Mouse (Mus musculus) MEL (cell line): ENCODE data around the gene Cntnap5c.

Experiments
- CTCF ChIP-seq, 3 experiments: IDR thresholded peaks in 2 of 3; conservative IDR thresholded peaks in 1 of 3; 2 replicates each; pipeline ENCODE4 v1.5.1; 2011 to 2012; ENCODE audit warnings: low read length in 3 of 3, low read depth in 2 of 3, mild to moderate bottlenecking in 2 of 3, improper control_type of control experiment in 1 of 3, inconsistent platforms in 1 of 3, mixed read lengths in 1 of 3, moderate library complexity in 1 of 3; ENCODE audit not compliant: control insufficient read depth in 1 of 3, insufficient read depth in 1 of 3, poor library complexity in 1 of 3, severe bottlenecking in 1 of 3
- EP300 ChIP-seq, 2 experiments: IDR thresholded peaks; 2 replicates each; pipeline ENCODE4 v1.6.1; 2011; ENCODE audit warnings: improper control_type of control experiment in 2 of 2, low read length in 2 of 2, low read depth in 1 of 2, mild to moderate bottlenecking in 1 of 2
- HCFC1 ChIP-seq: IDR thresholded peaks from 2 replicates; pipeline ENCODE4 v1.6.1; 2012; ENCODE audit warnings: low read depth, mild to moderate bottlenecking, inconsistent platforms, low read length, improper control_type of control experiment, moderate library complexity
- MAX ChIP-seq: IDR thresholded peaks from 2 replicates; pipeline ENCODE4 v1.6.1; 2011; ENCODE audit warnings: low read length, improper control_type of control experiment
- POLR2A ChIP-seq, 2 experiments: IDR thresholded peaks; 2 replicates each; pipeline ENCODE4 v1.6.1; 2011 to 2012; ENCODE audit warnings: low read length in 2 of 2, mild to moderate bottlenecking in 2 of 2, control low read depth in 1 of 2, improper control_type of control experiment in 1 of 2, low read depth in 1 of 2, moderate library complexity in 1 of 2; ENCODE audit not compliant: control insufficient read depth in 1 of 2, insufficient read depth in 1 of 2, poor library complexity in 1 of 2
- TCF12 ChIP-seq: IDR thresholded peaks from 2 replicates; pipeline ENCODE4 v1.6.1; 2014; ENCODE audit warnings: low read depth, mild to moderate bottlenecking, inconsistent platforms, low read length, improper control_type of control experiment, moderate library complexity
- ZC3H11A ChIP-seq: IDR thresholded peaks from 2 replicates; pipeline ENCODE4 v1.6.1; 2012; ENCODE audit warnings: low read depth, mild to moderate bottlenecking, inconsistent platforms, low read length, improper control_type of control experiment
- ZKSCAN1 ChIP-seq: IDR thresholded peaks from 2 replicates; pipeline ENCODE4 v1.6.1; 2012; ENCODE audit warnings: low read depth, mild to moderate bottlenecking, inconsistent platforms, low read length, improper control_type of control experiment, moderate library complexity
- ZNF384 ChIP-seq: IDR thresholded peaks from 2 replicates; pipeline ENCODE4 v1.6.1; 2012; ENCODE audit warnings: low read depth, mild to moderate bottlenecking, inconsistent platforms, low read length, improper control_type of control experiment

GRCm38 (mm10) chr17:57758033-57758432 is 11.3 kb upstream of the Cntnap5c start:
- TF ChIP-seq CTCF (IDR thresholded peaks at IDR 0.05 in 2 of 3, conservative IDR thresholded peaks at IDR 0.05 in 1 of 3; ENCODE audit: control insufficient read depth in 1 of 3, insufficient read depth in 1 of 3, low read depth in 2 of 3, low read length in 3 of 3, poor library complexity in 1 of 3, severe bottlenecking in 1 of 3): no peak
- peak; percentile 75 for TF ChIP-seq TCF12
- no peak for TF ChIP-seq MAX
- no peak for TF ChIP-seq ZNF384
- TF ChIP-seq ZC3H11A: no peak
- TF ChIP-seq EP300 (IDR thresholded peaks at IDR 0.05; ENCODE audit: low read depth in 1 of 2, low read length in 2 of 2): peak; percentile 87 to 89
- no peak for TF ChIP-seq ZKSCAN1
- TF ChIP-seq HCFC1: no peak
- no peak for TF ChIP-seq POLR2A (IDR thresholded peaks at IDR 0.05; ENCODE audit: control insufficient read depth in 1 of 2, insufficient read depth in 1 of 2, low read depth in 1 of 2, low read length in 2 of 2, poor library complexity in 1 of 2)
